In genomic region chr17:45582188-45582587, GRCm38 (mm10) we compare ENCODE assay signal across 25 mouse cellular contexts. TPM values are rescaled to one million over a fixed set of nuclear protein-coding genes. Genes with fewer than 3 reads are reported as not detected.
DNase-seq lines count a peak whose midpoint lies in the region; ATAC-seq and TF ChIP-seq lines count a peak whose summit lies in the region.
"Had no signal": no experiment of that assay in that cellular context is flagged by ENCODE, and none has a peak within 500 bp of the region (broad histone marks: within the 10 kb centered on the region; RNA-seq: fewer than 3 reads in every experiment).

No protein-coding gene starts in this region.

- no peaks in the 10 kb centered on the region for H3K79me2 ChIP-seq in MEL (ENCODE audit: control insufficient read depth, insufficient read depth, low read length, poor library complexity)

- H3K4me1 ChIP-seq in MEL (ENCODE audit: control insufficient read depth in 1 of 2, insufficient read depth in 2 of 2, low read length in 2 of 2): peaks cover 20 to 39% of the 10 kb centered on the region in 2 experiments
- H3K4me1 ChIP-seq in liver, embryonic 11.5 days (replicated peaks; ENCODE audit: control insufficient read depth, insufficient read depth, low read length): peaks cover 48% of the 10 kb centered on the region
- peaks cover 50% of the 10 kb centered on the region for H3K4me1 ChIP-seq in liver, embryonic 16.5 days (ENCODE audit: control insufficient read depth, low read depth, low read length)
- H3K4me1 ChIP-seq in forebrain, embryonic 15.5 days: peaks cover 12% of the 10 kb centered on the region

- TF ChIP-seq EP300 in MEL (IDR thresholded peaks at IDR 0.05; ENCODE audit: low read depth in 1 of 2, low read length in 2 of 2): peak; percentile 67 to 74

- peak overlapping the region; percentile 11 for H3K4me2 ChIP-seq in liver, embryonic 11.5 days
- peak overlapping the region; percentile 38 for H3K4me2 ChIP-seq in liver, embryonic 16.5 days (ENCODE audit: low read depth, low read length)
- no peak overlapping the region for H3K4me2 ChIP-seq in forebrain, embryonic 15.5 days (replicated peaks)
- H3K4me2 ChIP-seq: embryonic facial prominence, embryonic 12.5 days; forebrain, embryonic 12.5 days; hindbrain, embryonic 15.5 days; kidney, embryonic 15.5 days; lung, embryonic 14.5 days; midbrain, embryonic 12.5 days; neural tube, embryonic 12.5 days had no signal

- peak; percentile 82 for DNase-seq in MEL (ENCODE audit: low read depth, low spot score)
- no peak for DNase-seq in liver, embryonic 11.5 days (ENCODE audit: low spot score)
- DNase-seq in thymus, postnatal 4 days: no peak
- no peak for DNase-seq in heart, postnatal 14 days

- H3K9ac ChIP-seq in MEL (ENCODE audit: control insufficient read depth, low read depth, low read length, poor library complexity, severe bottlenecking): no peak overlapping the region
- H3K9ac ChIP-seq in liver, embryonic 11.5 days (ENCODE audit: low read depth, low read length): no peak overlapping the region; the same call in 1 of the 2 replicates
- no peak overlapping the region; the same call in 1 of the 2 replicates for H3K9ac ChIP-seq in liver, embryonic 16.5 days (ENCODE audit: low read depth, low read length)
- no peak overlapping the region for H3K9ac ChIP-seq in forebrain, embryonic 15.5 days (replicated peaks)
- H3K9ac ChIP-seq: embryonic facial prominence, embryonic 12.5 days; forebrain, embryonic 12.5 days; hindbrain, embryonic 15.5 days; kidney, embryonic 15.5 days; lung, embryonic 14.5 days; midbrain, embryonic 12.5 days; neural tube, embryonic 12.5 days had no signal

- peak overlapping the region; percentile 80 for H3K27ac ChIP-seq in MEL (ENCODE audit: control insufficient read depth, low read depth, low read length)
- peak overlapping the region; percentile 84 for H3K27ac ChIP-seq in liver, embryonic 11.5 days (ENCODE audit: low read depth, low read length)
- H3K27ac ChIP-seq in liver, embryonic 16.5 days (ENCODE audit: low read length): peak overlapping the region; percentile 90
- no peak overlapping the region for H3K27ac ChIP-seq in forebrain, embryonic 15.5 days (replicated peaks)
- H3K27ac ChIP-seq: embryonic facial prominence, embryonic 12.5 days; forebrain, embryonic 12.5 days; hindbrain, embryonic 10.5 days; hindbrain, embryonic 15.5 days; kidney, embryonic 15.5 days; midbrain, embryonic 12.5 days; neural tube, embryonic 12.5 days had no signal

- no peak for TF ChIP-seq RAD21 in MEL (IDR thresholded peaks at IDR 0.05; ENCODE audit: low read depth, low read length)

- intact Hi-C loops in heart, postnatal 14 days (cut with DNase I): loop anchor here (2.0 to 5.0 kb wide), 2 partner anchors 15 to 135 kb away; no protein-coding TSS in a partner anchor

- no peak overlapping the region for H3K4me3 ChIP-seq in MEL (ENCODE audit: control insufficient read depth in 1 of 2, insufficient read depth in 1 of 2, low read depth in 2 of 2, low read length in 2 of 2)
- H3K4me3 ChIP-seq in liver, embryonic 11.5 days (ENCODE audit: low read depth, low read length): no peak overlapping the region
- 0 out of 2 replicates have a peak overlapping the region, but pooled peaks have one; percentile 3 for H3K4me3 ChIP-seq in liver, embryonic 16.5 days (ENCODE audit: low read depth, low read length)
- H3K4me3 ChIP-seq in forebrain, embryonic 15.5 days: no peak overlapping the region
- H3K4me3 ChIP-seq: embryonic facial prominence, embryonic 12.5 days; forebrain, embryonic 12.5 days; hindbrain, embryonic 10.5 days; hindbrain, embryonic 15.5 days; kidney, embryonic 15.5 days; midbrain, embryonic 12.5 days; myocyte; neural tube, embryonic 12.5 days had no signal

- H3K9me3 ChIP-seq in MEL (replicated peaks; ENCODE audit: insufficient read depth, low read length): no peaks in the 10 kb centered on the region
- no peaks in the 10 kb centered on the region for H3K9me3 ChIP-seq in liver, embryonic 11.5 days (ENCODE audit: control insufficient read depth, low read length)
- no peaks in the 10 kb centered on the region for H3K9me3 ChIP-seq in liver, embryonic 16.5 days (replicated peaks; ENCODE audit: control insufficient read depth, low read length)
- H3K9me3 ChIP-seq in forebrain, embryonic 15.5 days: no peaks in the 10 kb centered on the region
- H3K9me3 ChIP-seq: forebrain, embryonic 12.5 days; hindbrain, embryonic 15.5 days; kidney, embryonic 15.5 days; midbrain, embryonic 12.5 days; neural tube, embryonic 12.5 days had no signal

- no peak for TF ChIP-seq POLR2A in MEL (IDR thresholded peaks at IDR 0.05; ENCODE audit: control insufficient read depth in 1 of 2, insufficient read depth in 1 of 2, low read depth in 1 of 2, low read length in 2 of 2, poor library complexity in 1 of 2)

- WGBS in liver, embryonic 11.5 days: 57% methylated on average over 6 of the region's 6 CpGs
- 37% methylated on average over 6 of the region's 6 CpGs for WGBS in liver, embryonic 16.5 days (ENCODE audit: insufficient replicate concordance)
- 98% methylated on average over 6 of the region's 6 CpGs for WGBS in forebrain, embryonic 15.5 days

- peak; percentile 34 for ATAC-seq in erythroblast, adult 5-6 weeks (replicated peaks; ENCODE audit: low FRiP score, poor library complexity, severe bottlenecking)
- ATAC-seq in liver, embryonic 11.5 days (replicated peaks; ENCODE audit: low FRiP score): peak; percentile 66
- ATAC-seq in liver, embryonic 16.5 days (ENCODE audit: low read depth): peak; percentile 72
- no peak for ATAC-seq in activated CD4-positive, CD25-positive, alpha-beta regulatory T cell, adult 4 months
- ATAC-seq in forebrain, embryonic 15.5 days (replicated peaks): no peak

- peaks cover 0 to 27% of the 10 kb centered on the region in 2 experiments; a peak in 3 of 4 replicates for H3K36me3 ChIP-seq in MEL (ENCODE audit: control insufficient read depth in 1 of 2, insufficient read depth in 2 of 2, low read length in 2 of 2)
- H3K36me3 ChIP-seq in liver, embryonic 11.5 days (ENCODE audit: control insufficient read depth, insufficient read depth, low read length): peaks cover 12% of the 10 kb centered on the region
- H3K36me3 ChIP-seq in liver, embryonic 16.5 days (ENCODE audit: control insufficient read depth, insufficient read depth): peaks cover 27% of the 10 kb centered on the region
- 0 out of 2 replicates have a peak, but pooled peaks cover 10% of the 10 kb centered on the region for H3K36me3 ChIP-seq in forebrain, embryonic 15.5 days
- H3K36me3 ChIP-seq: hindbrain, embryonic 15.5 days had no signal

- TF ChIP-seq CTCF in MEL (IDR thresholded peaks at IDR 0.05 in 2 of 3, conservative IDR thresholded peaks at IDR 0.05 in 1 of 3; ENCODE audit: control insufficient read depth in 1 of 3, insufficient read depth in 1 of 3, low read depth in 2 of 3, low read length in 3 of 3, poor library complexity in 1 of 3, severe bottlenecking in 1 of 3): no peak

- H3K27me3 ChIP-seq in MEL (ENCODE audit: control insufficient read depth in 1 of 2, insufficient read depth in 2 of 2, low read length in 2 of 2): no peaks in the 10 kb centered on the region
- no peaks in the 10 kb centered on the region for H3K27me3 ChIP-seq in liver, embryonic 11.5 days (replicated peaks; ENCODE audit: control insufficient read depth, insufficient read depth, low read length)
- H3K27me3 ChIP-seq in liver, embryonic 16.5 days (ENCODE audit: control insufficient read depth, insufficient read depth, low read depth, low read length): no peaks in the 10 kb centered on the region
- no peaks in the 10 kb centered on the region for H3K27me3 ChIP-seq in forebrain, embryonic 15.5 days
- H3K27me3 ChIP-seq: embryonic facial prominence, embryonic 12.5 days; forebrain, embryonic 12.5 days; hindbrain, embryonic 15.5 days; kidney, embryonic 15.5 days; midbrain, embryonic 12.5 days; neural tube, embryonic 12.5 days had no signal

RNA-seq across cellular contexts. Expression of gene Hsp90ab1, which starts 9.1 kb away (rescaled TPM):
- total RNA-seq in MEL (2012; rRNA removed): 1,032 and 1,220 TPM in 2 replicates
- over 10,000 TPM in 1 of 2 experiments, 1,000 to 10,000 TPM in 1; 4,130 to 27,726 TPM for polyA plus RNA-seq in MEL (2012; ENCODE audit: insufficient read depth in 1 of 2, insufficient read length in 2 of 2, low read depth in 1 of 2, low replicate concordance in 2 of 2, missing spikeins in 1 of 2)
- 192 and 222 TPM in 2 replicates for total RNA-seq in erythroblast, adult 5-6 weeks (2015; ENCODE audit: low replicate concordance)
- total RNA-seq in erythroblast, adult 5-6 weeks (2017; ENCODE audit: low replicate concordance): 246 and 293 TPM in 2 replicates
- 1,837 and 1,887 TPM in 2 replicates for polyA plus RNA-seq in liver, embryonic 11.5 days (2014; fragmentation: Nextera tagmentation; extraction: Ambion mirVana)
- polyA plus RNA-seq in liver, embryonic 16.5 days (2015; fragmentation: Nextera tagmentation; extraction: Ambion mirVana): 564 and 565 TPM in 2 replicates
- 100 to 1,000 TPM; 836 to 982 TPM for polyA plus RNA-seq in activated CD4-positive, CD25-positive, alpha-beta regulatory T cell, adult 4 months (2017; shearing (Covaris generic))
- 1,627 and 1,637 TPM in 2 replicates for polyA plus RNA-seq in forebrain, embryonic 15.5 days (2015; fragmentation: Nextera tagmentation; extraction: Ambion mirVana)
- 100 to 1,000 TPM; 897 to 986 TPM for total RNA-seq in heart, postnatal 14 days (2021)

RNA-seq across cellular contexts. Expression of gene Slc29a1, which starts 17.2 kb away (rescaled TPM):
- total RNA-seq in MEL (2012; rRNA removed): 200 and 238 TPM in 2 replicates
- polyA plus RNA-seq in MEL (2012; ENCODE audit: insufficient read depth in 1 of 2, insufficient read length in 2 of 2, low read depth in 1 of 2, low replicate concordance in 2 of 2, missing spikeins in 1 of 2): 100 to 1,000 TPM in 1 of 2 experiments, not detected in 1; 341 TPM
- total RNA-seq in erythroblast, adult 5-6 weeks (2015; ENCODE audit: low replicate concordance): 15.9 and 34.5 TPM in 2 replicates
- total RNA-seq in erythroblast, adult 5-6 weeks (2017; ENCODE audit: low replicate concordance): 32.9 and 46.5 TPM in 2 replicates
- 277 and 325 TPM in 2 replicates for polyA plus RNA-seq in liver, embryonic 11.5 days (2014; fragmentation: Nextera tagmentation; extraction: Ambion mirVana)
- 154 and 162 TPM in 2 replicates for polyA plus RNA-seq in liver, embryonic 16.5 days (2015; fragmentation: Nextera tagmentation; extraction: Ambion mirVana)
- polyA plus RNA-seq in activated CD4-positive, CD25-positive, alpha-beta regulatory T cell, adult 4 months (2017; shearing (Covaris generic)): 10 to 100 TPM; 82.3 to 85.3 TPM
- 62.5 and 63.7 TPM in 2 replicates for polyA plus RNA-seq in forebrain, embryonic 15.5 days (2015; fragmentation: Nextera tagmentation; extraction: Ambion mirVana)
- 10 to 100 TPM; 75.0 to 80.7 TPM for total RNA-seq in heart, postnatal 14 days (2021)

RNA-seq across cellular contexts. Expression of gene Slc35b2, which starts 18.5 kb away (rescaled TPM):
- total RNA-seq in MEL (2012; rRNA removed): 65.8 and 81.7 TPM in 2 replicates
- polyA plus RNA-seq in MEL (2012; ENCODE audit: insufficient read depth in 1 of 2, insufficient read length in 2 of 2, low read depth in 1 of 2, low replicate concordance in 2 of 2, missing spikeins in 1 of 2): 100 to 1,000 TPM in 1 of 2 experiments, not detected in 1; 111 TPM
- total RNA-seq in erythroblast, adult 5-6 weeks (2015; ENCODE audit: low replicate concordance): 16.5 and 25.2 TPM in 2 replicates
- total RNA-seq in erythroblast, adult 5-6 weeks (2017; ENCODE audit: low replicate concordance): 2.2 and 21.7 TPM in 2 replicates
- 110 and 116 TPM in 2 replicates for polyA plus RNA-seq in liver, embryonic 11.5 days (2014; fragmentation: Nextera tagmentation; extraction: Ambion mirVana)
- 45.3 and 46.5 TPM in 2 replicates for polyA plus RNA-seq in liver, embryonic 16.5 days (2015; fragmentation: Nextera tagmentation; extraction: Ambion mirVana)
- 10 to 100 TPM; 27.7 to 33.8 TPM for polyA plus RNA-seq in activated CD4-positive, CD25-positive, alpha-beta regulatory T cell, adult 4 months (2017; shearing (Covaris generic))
- 97.9 and 99.8 TPM in 2 replicates for polyA plus RNA-seq in forebrain, embryonic 15.5 days (2015; fragmentation: Nextera tagmentation; extraction: Ambion mirVana)
- total RNA-seq in heart, postnatal 14 days (2021): 10 to 100 TPM; 28.8 to 29.9 TPM

RNA-seq across cellular contexts. Expression of gene Mymx, which starts 19.7 kb away (rescaled TPM):
- total RNA-seq in MEL (2012; rRNA removed): not detected in 2 replicates
- polyA plus RNA-seq in MEL (2012; ENCODE audit: insufficient read depth in 1 of 2, insufficient read length in 2 of 2, low read depth in 1 of 2, low replicate concordance in 2 of 2, missing spikeins in 1 of 2): not detected
- total RNA-seq in erythroblast, adult 5-6 weeks (2015; ENCODE audit: low replicate concordance): not detected in 2 replicates
- not detected in 2 replicates for total RNA-seq in erythroblast, adult 5-6 weeks (2017; ENCODE audit: low replicate concordance)
- polyA plus RNA-seq in liver, embryonic 11.5 days (2014; fragmentation: Nextera tagmentation; extraction: Ambion mirVana): 0.62 and 1.0 TPM in 2 replicates
- polyA plus RNA-seq in liver, embryonic 16.5 days (2015; fragmentation: Nextera tagmentation; extraction: Ambion mirVana): 0.30 and 0.35 TPM in 2 replicates
- polyA plus RNA-seq in activated CD4-positive, CD25-positive, alpha-beta regulatory T cell, adult 4 months (2017; shearing (Covaris generic)): not detected
- polyA plus RNA-seq in forebrain, embryonic 15.5 days (2015; fragmentation: Nextera tagmentation; extraction: Ambion mirVana): not detected in 2 replicates
- not detected for total RNA-seq in heart, postnatal 14 days (2021)
- total RNA-seq: granulocyte monocyte progenitor cell, adult 5-6 weeks; layer of hippocampus, adult 18-20 months; layer of hippocampus, postnatal 14 days; left cerebral cortex, adult 8-10 months; left cerebral cortex, postnatal 4 days; midbrain, postnatal 0 days had no signal
- polyA plus RNA-seq: CD4-positive, CD25-positive, alpha-beta regulatory T cell, adult 4 months; hindbrain, embryonic 10.5 days; hindbrain, embryonic 15.5 days; intestine, embryonic 14.5 days; lung, embryonic 14.5 days; midbrain, embryonic 12.5 days; midbrain, postnatal 0 days had no signal

RNA-seq across cellular contexts. Expression of gene Nfkbie, which starts 26.7 kb away (rescaled TPM):
- 2.7 and 3.3 TPM in 2 replicates for total RNA-seq in MEL (2012; rRNA removed)
- 1 to 10 TPM in 1 of 2 experiments, not detected in 1; 5.7 TPM for polyA plus RNA-seq in MEL (2012; ENCODE audit: insufficient read depth in 1 of 2, insufficient read length in 2 of 2, low read depth in 1 of 2, low replicate concordance in 2 of 2, missing spikeins in 1 of 2)
- 1.5 and 1.7 TPM in 2 replicates for total RNA-seq in erythroblast, adult 5-6 weeks (2015; ENCODE audit: low replicate concordance)
- total RNA-seq in erythroblast, adult 5-6 weeks (2017; ENCODE audit: low replicate concordance): 1.1 and 1.5 TPM in 2 replicates
- polyA plus RNA-seq in liver, embryonic 11.5 days (2014; fragmentation: Nextera tagmentation; extraction: Ambion mirVana): 2.5 and 3.0 TPM in 2 replicates
- 1.8 TPM in 2 replicates for polyA plus RNA-seq in liver, embryonic 16.5 days (2015; fragmentation: Nextera tagmentation; extraction: Ambion mirVana)
- polyA plus RNA-seq in activated CD4-positive, CD25-positive, alpha-beta regulatory T cell, adult 4 months (2017; shearing (Covaris generic)): 10 to 100 TPM; 28.3 to 50.2 TPM
- polyA plus RNA-seq in forebrain, embryonic 15.5 days (2015; fragmentation: Nextera tagmentation; extraction: Ambion mirVana): 4.2 and 4.6 TPM in 2 replicates
- 1 to 10 TPM; 1.5 to 2.1 TPM for total RNA-seq in heart, postnatal 14 days (2021)

Comparison
In these comparisons a context has a peak if more than half of its experiments do, and no peak if none do; other contexts are left out.
1. ATAC-seq: peak in erythroblast, adult 5-6 weeks (single experiment), liver, embryonic 11.5 days (single experiment) and liver, embryonic 16.5 days (single experiment); none in activated CD4-positive, CD25-positive, alpha-beta regulatory T cell, adult 4 months (single experiment) and forebrain, embryonic 15.5 days (single experiment).